Mouse (Mus musculus) forebrain, embryonic 11.5 days (tissue): ENCODE results near the gene Mtr. TPM values are rescaled to one million over a fixed set of nuclear protein-coding genes. Genes with fewer than 3 reads are reported as not detected.

ENCODE experiments used
- ATAC-seq: fragments of 200-750 bp; cut with Nextera tagmentation; replicated peaks from 2 replicates; pipeline ENCODE4 v1.8.0; 2017; ENCODE audit warnings: moderate TSS enrichment; ENCODE audit not compliant: low FRiP score
- DNase-seq: peaks from one replicate; pipeline ENCODE4 v3.0.0-alpha.2; 2017; ENCODE audit warnings: low spot score
- H3K27ac ChIP-seq: fragments of 300-500 bp; sonication (generic); 2 replicates; pipeline ENCODE4 v1.5.1; 2014; ENCODE audit warnings: low read depth, low read length
- H3K27me3 ChIP-seq: fragments of 300-500 bp; sonication (generic); 2 replicates; pipeline ENCODE4 v1.6.1; 2014; ENCODE audit warnings: mild to moderate bottlenecking, low read length, mixed read lengths; ENCODE audit not compliant: control insufficient read depth, insufficient read depth
- H3K36me3 ChIP-seq: fragments of 300-500 bp; sonication (generic); 2 replicates; pipeline ENCODE4 v1.6.1; 2014; ENCODE audit warnings: mild to moderate bottlenecking, low read length, moderate library complexity, mixed read lengths; ENCODE audit not compliant: control insufficient read depth, insufficient read depth
- H3K4me1 ChIP-seq: fragments of 300-500 bp; sonication (generic); replicated peaks from 2 replicates; pipeline ENCODE4 v1.6.1; 2014; ENCODE audit warnings: low read length, mixed read lengths; ENCODE audit not compliant: control insufficient read depth, insufficient read depth
- H3K4me2 ChIP-seq: fragments of 300-500 bp; sonication (generic); 2 replicates; pipeline ENCODE4 v1.6.1; 2014; ENCODE audit warnings: low read depth, mild to moderate bottlenecking, low read length, moderate library complexity, mixed read lengths; ENCODE audit not compliant: severe bottlenecking
- H3K4me3 ChIP-seq: fragments of 300-500 bp; sonication (generic); 2 replicates; pipeline ENCODE4 v1.5.1; 2014; ENCODE audit warnings: low read depth, low read length
- H3K9ac ChIP-seq: fragments of 300-500 bp; sonication (generic); 2 replicates; pipeline ENCODE4 v1.6.1; 2014; ENCODE audit warnings: low read length
- H3K9me3 ChIP-seq: fragments of 300-500 bp; sonication (generic); 2 replicates; pipeline ENCODE4 v1.6.1; 2016; ENCODE audit warnings: low read length, mixed read lengths; ENCODE audit not compliant: control insufficient read depth
- WGBS: fragments of 180-500 bp; shearing (Covaris S2); extraction: QIAGEN DNeasy Blood & Tissue Kit; methylation state at CpG from one replicate; pipeline ENCODE4 v1.1.7; 2014; 5-methylcytosine and 5-hydroxymethylcytosine counted together
- polyA plus RNA-seq: library from polyadenylated mRNA; unstranded; fragments of >200 nt; fragmentation: Nextera tagmentation; extraction: Ambion mirVana; gene quantifications from 2 replicates; pipeline ENCODE4 v1.2.1, GENCODE M21; 2014

Mtr gene
- polyA plus RNA-seq, 1 experiment from 2014 or later: 16.1 TPM

DNA sequence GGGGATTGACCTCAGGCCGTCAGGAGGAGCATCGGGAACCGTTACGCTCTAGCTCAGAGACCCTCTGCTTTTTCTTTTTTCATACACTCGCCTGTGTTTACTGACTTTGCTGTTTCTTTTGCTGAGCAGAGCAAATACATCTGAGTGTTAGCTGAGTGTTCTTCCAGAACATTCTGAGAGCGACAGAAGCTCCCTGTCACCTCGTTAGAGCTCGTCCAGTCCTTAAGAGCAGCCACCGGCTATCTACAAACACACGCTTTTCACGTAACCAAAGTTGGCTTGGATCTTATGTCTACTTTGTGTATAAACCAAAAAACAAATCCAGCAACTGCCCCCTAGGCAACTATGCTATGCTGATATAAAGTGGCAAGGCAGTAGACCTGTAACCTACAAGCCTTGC is 26.6 kb upstream of the Mtr start:
- no peaks in the 10 kb centered on the region for H3K9me3 ChIP-seq
- 93% methylated on average over 11 of the region's 11 CpGs for WGBS

DNA sequence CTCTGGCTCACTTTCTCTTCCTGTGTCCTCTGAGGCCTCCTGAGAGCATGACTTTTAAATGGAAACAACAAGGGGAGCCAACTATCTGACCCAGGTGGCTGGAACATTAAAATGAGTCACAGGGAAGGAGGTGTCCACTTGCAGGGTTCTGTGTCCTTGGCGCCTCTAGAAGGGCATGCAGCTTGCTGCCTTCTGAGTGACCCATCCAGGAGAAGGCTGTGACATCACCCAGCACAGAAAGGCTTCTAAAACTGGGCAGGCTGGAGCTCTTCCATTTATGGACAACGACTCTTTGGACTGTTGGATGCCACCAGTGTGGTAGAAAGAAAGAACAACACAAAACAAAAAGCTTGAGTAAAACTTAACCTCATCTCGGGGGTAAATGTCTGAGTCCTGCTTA is 25.9 kb upstream of the Mtr start:
- Histone ChIP-seq H3K36me3 (no peaks in the 10 kb centered on the region), H3K9ac (no peak overlapping the region), H3K4me3 (no peak overlapping the region), H3K27ac (no peak overlapping the region), H3K4me2 (no peak overlapping the region), H3K27me3 (no peaks in the 10 kb centered on the region), H3K9me3 (no peaks in the 10 kb centered on the region), H3K4me1 (no peaks in the 10 kb centered on the region)
- no peak for ATAC-seq
- 85% methylated on average over 3 of the region's 3 CpGs for WGBS
- DNase-seq: no peak

More for the DNA sequence above, 26.6 kb upstream of the Mtr start:
- Histone ChIP-seq H3K9ac (no peak overlapping the region), H3K27ac (no peak overlapping the region), H3K27me3 (no peaks in the 10 kb centered on the region), H3K36me3 (no peaks in the 10 kb centered on the region), H3K4me2 (no peak overlapping the region), H3K4me1 (no peaks in the 10 kb centered on the region), H3K4me3 (no peak overlapping the region)
- DNase-seq (no peak), ATAC-seq (no peak)

GRCm38 (mm10) chr13:12274721-12275120 is 16.8 kb upstream of the Mtr start:
- 84% methylated on average over 6 of the region's 6 CpGs for WGBS
- H3K9me3 ChIP-seq: no peaks in the 10 kb centered on the region
- no peak overlapping the region for H3K9ac ChIP-seq
- no peak overlapping the region for H3K27ac ChIP-seq
- H3K4me1 ChIP-seq: no peaks in the 10 kb centered on the region
- no peak overlapping the region for H3K4me2 ChIP-seq
- ATAC-seq (no peak), DNase-seq (no peak)
- H3K4me3 ChIP-seq: no peak overlapping the region
- no peaks in the 10 kb centered on the region for H3K27me3 ChIP-seq
- no peaks in the 10 kb centered on the region for H3K36me3 ChIP-seq

DNA sequence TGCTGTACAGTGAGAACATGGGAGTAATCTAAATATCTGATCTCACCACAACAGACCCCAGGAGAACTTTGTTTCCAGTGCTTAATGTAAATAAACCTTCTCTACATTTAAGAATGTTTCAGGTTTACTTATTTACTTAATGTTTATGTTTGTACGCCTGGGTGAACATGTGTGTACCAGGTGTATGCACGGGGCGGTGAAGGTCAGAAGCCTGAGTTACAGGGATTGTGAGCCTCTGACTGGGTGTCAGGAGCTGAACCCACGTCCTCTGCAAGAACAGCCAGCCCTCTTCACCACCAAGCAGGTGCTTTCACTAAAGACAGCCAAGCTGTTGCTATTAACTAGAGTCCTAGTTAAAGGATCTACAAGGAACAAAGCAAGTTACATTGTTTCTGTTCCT is 16.3 kb upstream of the Mtr start:
- no peaks in the 10 kb centered on the region for H3K36me3 ChIP-seq
- no peak overlapping the region for H3K4me2 ChIP-seq
- ATAC-seq: no peak
- no peaks in the 10 kb centered on the region for H3K9me3 ChIP-seq
- DNase-seq: no peak
- no peaks in the 10 kb centered on the region for H3K4me1 ChIP-seq
- no peak overlapping the region for H3K4me3 ChIP-seq
- no peak overlapping the region for H3K9ac ChIP-seq
- H3K27me3 ChIP-seq: no peaks in the 10 kb centered on the region
- WGBS: 87% methylated on average over 4 of the region's 4 CpGs
- H3K27ac ChIP-seq: no peak overlapping the region

DNA sequence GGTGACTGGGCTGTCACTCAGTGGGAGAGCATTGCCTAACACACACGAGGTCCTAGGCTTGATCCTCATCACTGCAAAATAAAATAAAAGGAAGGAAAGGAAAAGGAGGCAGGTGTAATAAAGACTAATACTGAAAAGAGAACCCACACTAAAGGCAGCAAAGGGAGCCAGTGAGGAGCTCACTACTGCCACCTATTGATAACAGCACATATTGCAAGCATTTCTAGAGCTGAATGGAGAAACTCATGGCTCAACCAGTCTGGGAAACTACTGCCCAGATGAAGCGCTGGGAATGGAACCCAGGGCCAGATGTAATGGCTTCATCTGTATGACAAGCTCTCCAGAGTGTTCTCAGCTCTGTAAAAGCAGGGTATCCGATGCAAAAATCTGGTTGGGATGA is 15.0 kb upstream of the Mtr start:
- H3K9me3 ChIP-seq: no peaks in the 10 kb centered on the region
- ATAC-seq (no peak), DNase-seq (no peak)
- H3K4me2 ChIP-seq: no peak overlapping the region
- H3K36me3 ChIP-seq: no peaks in the 10 kb centered on the region
- no peak overlapping the region for H3K4me3 ChIP-seq
- H3K27ac ChIP-seq: no peak overlapping the region
- no peaks in the 10 kb centered on the region for H3K27me3 ChIP-seq
- H3K4me1 ChIP-seq: no peaks in the 10 kb centered on the region
- no peak overlapping the region for H3K9ac ChIP-seq
- WGBS: 45% methylated on average over 3 of the region's 3 CpGs

GRCm38 (mm10) chr13:12267971-12268370 is 10.1 kb upstream of the Mtr start:
- DNase-seq (no peak), ATAC-seq (no peak)
- Histone ChIP-seq H3K36me3 (no peaks in the 10 kb centered on the region), H3K4me3 (no peak overlapping the region), H3K4me1 (no peaks in the 10 kb centered on the region), H3K9me3 (no peaks in the 10 kb centered on the region), H3K4me2 (no peak overlapping the region), H3K27ac (no peak overlapping the region), H3K27me3 (no peaks in the 10 kb centered on the region), H3K9ac (no peak overlapping the region)
- WGBS: 90% methylated on average over 3 of the region's 3 CpGs

- no peak overlapping the region for H3K4me3 ChIP-seq
- H3K27ac ChIP-seq: no peak overlapping the region
- H3K9ac ChIP-seq: no peak overlapping the region
- H3K36me3 ChIP-seq: no peaks in the 10 kb centered on the region
- H3K4me2 ChIP-seq: no peak overlapping the region
- no peaks in the 10 kb centered on the region for H3K4me1 ChIP-seq
- 73% methylated on average over 3 of the region's 3 CpGs for WGBS
- H3K9me3 ChIP-seq: no peaks in the 10 kb centered on the region
- no peaks in the 10 kb centered on the region for H3K27me3 ChIP-seq
- no peak for ATAC-seq
- DNase-seq: no peak
Measured at GRCm38 (mm10) chr13:12267097-12267496, 9.2 kb upstream of the Mtr start.

DNA sequence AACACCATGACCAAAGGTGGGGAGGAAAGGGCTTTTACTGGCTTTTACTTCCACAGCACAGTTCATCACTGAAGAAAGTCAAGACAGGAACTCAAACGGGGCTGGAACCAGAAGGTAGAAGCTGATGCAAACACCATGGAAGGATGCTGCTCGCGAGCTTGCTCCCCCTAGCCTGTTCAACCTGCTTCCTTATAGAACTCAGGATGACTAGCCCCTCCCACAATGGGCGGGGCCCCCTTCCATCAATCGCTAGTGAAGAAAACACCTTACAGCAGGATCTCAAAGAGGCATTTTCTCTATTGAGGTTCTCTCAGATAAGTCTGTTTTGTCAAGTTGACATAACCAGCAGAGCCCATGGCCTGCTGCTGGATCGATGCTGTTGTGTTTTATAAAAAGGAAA is 6.1 kb upstream of the Mtr start:
- Histone ChIP-seq H3K9ac (no peak overlapping the region), H3K4me1 (no peaks in the 10 kb centered on the region), H3K4me3 (no peak overlapping the region), H3K9me3 (no peaks in the 10 kb centered on the region; the same call in 1 of the 2 replicates), H3K4me2 (no peak overlapping the region), H3K27me3 (no peaks in the 10 kb centered on the region), H3K27ac (no peak overlapping the region), H3K36me3 (no peaks in the 10 kb centered on the region)
- DNase-seq: no peak
- no peak for ATAC-seq
- 73% methylated on average over 6 of the region's 6 CpGs for WGBS

DNA sequence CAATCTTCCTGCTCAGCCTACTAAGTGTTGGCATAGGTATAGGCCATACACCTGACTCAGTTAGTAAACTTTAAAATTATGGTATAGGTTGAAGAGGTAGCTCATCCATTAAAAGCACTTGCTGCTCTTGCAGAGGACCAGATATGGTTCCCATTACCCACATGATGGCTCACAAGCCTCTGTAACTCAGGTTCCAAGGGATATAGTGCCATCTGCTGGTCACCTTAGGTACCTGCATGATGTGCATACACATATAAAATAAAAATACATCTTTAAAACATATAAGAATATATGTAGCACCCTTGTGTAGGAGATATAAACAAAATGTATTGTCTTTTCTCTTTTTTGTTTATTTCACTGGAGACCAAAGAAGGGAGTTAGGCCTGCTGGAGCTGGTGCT is 3.6 kb upstream of the Mtr start:
- H3K27ac ChIP-seq: no peak overlapping the region
- ATAC-seq: no peak
- no peaks in the 10 kb centered on the region; the same call in 1 of the 2 replicates for H3K9me3 ChIP-seq
- no peaks in the 10 kb centered on the region for H3K27me3 ChIP-seq
- H3K36me3 ChIP-seq: no peaks in the 10 kb centered on the region
- peaks cover under 1% of the 10 kb centered on the region; the same call in 1 of the 2 replicates for H3K4me1 ChIP-seq
- H3K4me3 ChIP-seq: no peak overlapping the region
- H3K4me2 ChIP-seq: no peak overlapping the region
- H3K9ac ChIP-seq: no peak overlapping the region
- no peak for DNase-seq
